Mouse (Mus musculus) CH12.LX (cell line): ENCODE measurements around the gene Arhgef28. TPM values are rescaled to one million over a fixed set of nuclear protein-coding genes. Genes with fewer than 3 reads are reported as not detected.
A peak's percentile ranks its signal among the peaks of the same experiment; 100 is the strongest.

Experiments used
- DNase-seq: peaks from one replicate; pipeline ENCODE4 v3.0.0-alpha.2; 2013; ENCODE audit errors: extremely low read depth
- H3K27ac ChIP-seq: 2 replicates; pipeline ENCODE4 v1.5.1; 2012; ENCODE audit warnings: low read depth, mild to moderate bottlenecking, control low read depth, moderate library complexity; ENCODE audit not compliant: insufficient read depth
- H3K27me3 ChIP-seq: replicated peaks from 2 replicates; pipeline ENCODE3; 2012; ENCODE audit warnings: inconsistent platforms
- H3K36me3 ChIP-seq, 2 experiments: replicated peaks in 1 of 2; 2 replicates each; pipeline versions ENCODE3 to v1.6.1; 2012; ENCODE audit warnings: inconsistent platforms in 1 of 2, low read length in 1 of 2, mild to moderate bottlenecking in 1 of 2, mixed read lengths in 1 of 2, moderate library complexity in 1 of 2; ENCODE audit not compliant: control insufficient read depth in 1 of 2, insufficient read depth in 1 of 2
- H3K4me1 ChIP-seq, 2 experiments: 2 replicates each; pipeline ENCODE4 v1.6.1; 2012; ENCODE audit warnings: inconsistent platforms in 1 of 2, moderate library complexity in 1 of 2; ENCODE audit not compliant: insufficient read depth in 2 of 2, control insufficient read depth in 1 of 2
- H3K4me2 ChIP-seq: 2 replicates; pipeline ENCODE4 v1.6.1; 2012; ENCODE audit warnings: low read depth, mild to moderate bottlenecking, control low read depth; ENCODE audit not compliant: poor library complexity, insufficient read depth, severe bottlenecking
- H3K4me3 ChIP-seq, 3 experiments: fragments of 150-350 bp in 1 of 3; sonication (generic) in 1 of 3; replicated peaks in 1 of 3; 2 replicates each; pipeline versions ENCODE3 to v1.5.1; 2011 to 2012; ENCODE audit warnings: low read depth in 2 of 3, low read length in 2 of 3, mild to moderate bottlenecking in 2 of 3, moderate library complexity in 2 of 3, control low read depth in 1 of 3, improper control_type of control experiment in 1 of 3, inconsistent platforms in 1 of 3, mixed read lengths in 1 of 3; ENCODE audit not compliant: poor library complexity in 1 of 3
- H3K79me2 ChIP-seq: replicated peaks from 2 replicates; pipeline ENCODE4 v1.6.1; 2012; ENCODE audit warnings: mild to moderate bottlenecking, moderate library complexity; ENCODE audit not compliant: control insufficient read depth, poor library complexity, insufficient read depth, severe bottlenecking; ENCODE audit errors: extremely low read depth
- H3K9ac ChIP-seq: 2 replicates; pipeline ENCODE4 v1.6.1; 2012; ENCODE audit warnings: low read depth, mild to moderate bottlenecking, control low read depth, moderate library complexity; ENCODE audit not compliant: insufficient read depth
- H3K9me3 ChIP-seq: replicated peaks from 2 replicates; pipeline ENCODE3; 2012; ENCODE audit warnings: low read length, inconsistent platforms, mixed read lengths
- BHLHE40 ChIP-seq: IDR thresholded peaks from 2 replicates; pipeline ENCODE4 v1.6.1; 2011; ENCODE audit warnings: mild to moderate bottlenecking, low read depth, low read length, improper control_type of control experiment
- CTCF ChIP-seq, 2 experiments: IDR thresholded peaks in 1 of 2; conservative IDR thresholded peaks in 1 of 2; 2 replicates each; pipeline ENCODE4 v1.5.1; 2011 to 2012; ENCODE audit warnings: low read depth in 2 of 2, low read length in 2 of 2, improper control_type of control experiment in 1 of 2, inconsistent platforms in 1 of 2, mild to moderate bottlenecking in 1 of 2, moderate library complexity in 1 of 2
- E2F4 ChIP-seq: IDR thresholded peaks from 2 replicates; pipeline ENCODE4 v1.6.1; 2011; ENCODE audit warnings: low read depth, low read length, improper control_type of control experiment; ENCODE audit not compliant: insufficient replicate concordance
- ELF1 ChIP-seq: IDR thresholded peaks from 2 replicates; pipeline ENCODE4 v1.6.1; 2014; ENCODE audit warnings: low read depth, mild to moderate bottlenecking, inconsistent platforms, low read length, improper control_type of control experiment
- EP300 ChIP-seq: IDR thresholded peaks from 2 replicates; pipeline ENCODE4 v1.6.1; 2011; ENCODE audit warnings: low read length, improper control_type of control experiment
- IRF4 ChIP-seq: IDR thresholded peaks from 2 replicates; pipeline ENCODE4 v1.6.1; 2014; ENCODE audit warnings: low read depth, mild to moderate bottlenecking, inconsistent platforms, low read length, improper control_type of control experiment
- JUN ChIP-seq: IDR thresholded peaks from 2 replicates; pipeline ENCODE4 v1.6.1; 2011; ENCODE audit warnings: low read depth, mild to moderate bottlenecking, low read length, improper control_type of control experiment, moderate library complexity; ENCODE audit not compliant: insufficient read depth
- JUND ChIP-seq: conservative IDR thresholded peaks from 2 replicates; pipeline ENCODE4 v1.6.1; 2011; ENCODE audit warnings: low read depth, low read length, improper control_type of control experiment
- MAFK ChIP-seq: IDR thresholded peaks from 2 replicates; pipeline ENCODE4 v1.6.1; 2011; ENCODE audit warnings: low read length, improper control_type of control experiment; ENCODE audit not compliant: insufficient replicate concordance
- MAX ChIP-seq: IDR thresholded peaks from 2 replicates; pipeline ENCODE4 v1.6.1; 2011; ENCODE audit warnings: low read length, improper control_type of control experiment
- MAZ ChIP-seq: IDR thresholded peaks from 2 replicates; pipeline ENCODE4 v1.6.1; 2012; ENCODE audit warnings: low read depth, mild to moderate bottlenecking, inconsistent platforms, low read length, improper control_type of control experiment, moderate library complexity
- MEF2A ChIP-seq: IDR thresholded peaks from 2 replicates; pipeline ENCODE4 v1.6.1; 2014; ENCODE audit warnings: low read depth, mild to moderate bottlenecking, inconsistent platforms, low read length, improper control_type of control experiment, borderline replicate concordance
- MXI1 ChIP-seq: IDR thresholded peaks from 2 replicates; pipeline ENCODE4 v1.6.1; 2011; ENCODE audit warnings: mild to moderate bottlenecking, low read depth, low read length, improper control_type of control experiment
- NRF1 ChIP-seq: IDR thresholded peaks from 2 replicates; pipeline ENCODE4 v1.6.1; 2014; ENCODE audit warnings: low read depth, mild to moderate bottlenecking, inconsistent platforms, low read length, improper control_type of control experiment, moderate library complexity
- POLR2AphosphoS2 ChIP-seq: IDR thresholded peaks from 2 replicates; pipeline ENCODE4 v1.6.1; 2011; ENCODE audit warnings: low read depth, low read length, improper control_type of control experiment
- RAD21 ChIP-seq: IDR thresholded peaks from 2 replicates; pipeline ENCODE4 v1.6.1; 2011; ENCODE audit warnings: low read depth, mild to moderate bottlenecking, low read length, improper control_type of control experiment, moderate library complexity
- SMC3 ChIP-seq: IDR thresholded peaks from 2 replicates; pipeline ENCODE4 v1.6.1; 2011; ENCODE audit warnings: low read depth, low read length, improper control_type of control experiment
- TBP ChIP-seq: conservative IDR thresholded peaks from 2 replicates; pipeline ENCODE4 v1.6.1; 2011; ENCODE audit warnings: low read depth, low read length, improper control_type of control experiment
- TCF12 ChIP-seq: IDR thresholded peaks from 2 replicates; pipeline ENCODE4 v1.6.1; 2014; ENCODE audit warnings: low read depth, mild to moderate bottlenecking, inconsistent platforms, low read length, improper control_type of control experiment
- UBTF ChIP-seq: IDR thresholded peaks from 2 replicates; pipeline ENCODE4 v1.6.1; 2012; ENCODE audit warnings: low read depth, mild to moderate bottlenecking, inconsistent platforms, low read length, improper control_type of control experiment, moderate library complexity
- USF2 ChIP-seq: conservative IDR thresholded peaks from 2 replicates; pipeline ENCODE4 v1.6.1; 2011; ENCODE audit warnings: low read depth, low read length, improper control_type of control experiment
- ZC3H11A ChIP-seq: IDR thresholded peaks from 2 replicates; pipeline ENCODE4 v1.6.1; 2012; ENCODE audit warnings: low read depth, mild to moderate bottlenecking, inconsistent platforms, low read length, improper control_type of control experiment
- ZNF384 ChIP-seq: IDR thresholded peaks from 2 replicates; pipeline ENCODE4 v1.6.1; 2012; ENCODE audit warnings: low read depth, low read length, improper control_type of control experiment, inconsistent platforms
- dilution Hi-C: fragments of 300-500 bp; cut with MboI; formaldehyde crosslinking; loops from 2 replicates; pipeline ENCODE4 v1.14.3; 2020; ENCODE audit warnings: low sequenced_read_pairs; ENCODE audit not compliant: extremely low pct_unique_long_range_greater_than_20kb, extremely low pct_ligation_motif_present
- in situ Hi-C: fragments of 300-500 bp; cut with MboI; formaldehyde crosslinking; loops from 3 replicates; pipeline ENCODE4 v1.14.3; 2019; ENCODE audit warnings: low sequenced_read_pairs, low pct_ligation_motif_present, low pct_unique_long_range_greater_than_20kb, mixed read lengths
- polyA plus RNA-seq: library from polyadenylated mRNA; unstranded; fragments of >175 nt; gene quantifications from 2 replicates; pipeline ENCODE4 v1.2.1, GENCODE M21; 2012; ENCODE audit warnings: low read depth; ENCODE audit not compliant: insufficient read length
- total RNA-seq, 2 experiments: library from RNA; depleted of rRNA; stranded (reverse); fragments of 300-350 nt in 1 of 2; fragments of >200 nt in 1 of 2; gene quantifications; 2 replicates each; pipeline ENCODE4 v1.2.3; 2012 to 2014

Gene Arhgef28
- total and polyA plus RNA-seq, 3 experiments = 0.07 to 0.24 (median 0.08) TPM

DNA sequence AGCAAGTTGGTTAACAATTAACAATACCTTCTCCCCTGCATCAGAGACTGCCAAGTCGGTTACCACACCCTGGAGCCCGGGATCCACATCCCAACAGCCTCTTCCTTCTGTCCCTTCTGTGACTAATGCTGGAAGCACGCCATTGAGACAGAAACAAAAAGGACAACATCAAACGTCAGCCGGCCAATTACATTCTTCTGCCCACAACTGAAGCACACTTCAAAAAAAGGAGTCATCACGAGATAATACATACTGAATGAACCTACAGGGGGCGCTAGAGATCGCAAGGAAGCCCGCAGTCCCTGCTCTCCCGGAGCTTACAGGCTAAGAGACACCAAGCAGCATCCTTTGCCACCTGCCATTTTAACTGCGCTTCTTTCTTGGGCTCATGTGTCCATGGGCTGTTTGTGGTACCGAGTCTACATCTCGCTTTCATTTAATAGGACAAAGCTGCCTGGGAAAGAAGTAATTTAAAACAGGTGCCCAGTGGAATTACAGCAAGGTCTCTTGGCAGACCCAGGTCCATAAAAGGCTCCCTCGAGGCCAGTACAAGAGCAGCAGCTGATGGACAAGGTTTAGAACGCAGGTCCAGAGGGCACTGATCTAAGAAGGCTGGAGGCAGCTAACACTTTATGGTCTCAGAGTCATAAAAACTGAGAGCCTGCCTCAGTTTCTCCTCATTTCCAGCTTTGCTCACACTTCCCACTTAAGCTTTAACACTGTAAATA is 266.6 kb downstream of the Arhgef28 start:
- H3K27ac ChIP-seq = no peak overlapping the region
- peaks cover 5 to 38% of the 10 kb centered on the region in 2 experiments for H3K4me1 ChIP-seq
- H3K4me3 ChIP-seq = no peak overlapping the region
- in situ Hi-C loops (loop anchor here (5.0 to 25.0 kb wide), 2 partner anchors 302 to 707 kb away; no protein-coding TSS in a partner anchor), dilution Hi-C loops (no loop called here)
- TF ChIP-seq JUND = no peak
- peak in 1 of 2 experiments; percentile 44; a peak in 3 of 4 replicates for TF ChIP-seq CTCF (conservative IDR thresholded peaks at IDR 0.05 in 1 of 2, IDR thresholded peaks at IDR 0.05 in 1 of 2; ENCODE audit: low read depth in 2 of 2, low read length in 2 of 2)
- peak; percentile 54 for DNase-seq
- H3K79me2 ChIP-seq = no peaks in the 10 kb centered on the region
- no peaks in the 10 kb centered on the region for H3K36me3 ChIP-seq
- no peaks in the 10 kb centered on the region for H3K27me3 ChIP-seq
- H3K4me2 ChIP-seq = no peak overlapping the region
- no peaks in the 10 kb centered on the region for H3K9me3 ChIP-seq
- no peak overlapping the region for H3K9ac ChIP-seq

DNA sequence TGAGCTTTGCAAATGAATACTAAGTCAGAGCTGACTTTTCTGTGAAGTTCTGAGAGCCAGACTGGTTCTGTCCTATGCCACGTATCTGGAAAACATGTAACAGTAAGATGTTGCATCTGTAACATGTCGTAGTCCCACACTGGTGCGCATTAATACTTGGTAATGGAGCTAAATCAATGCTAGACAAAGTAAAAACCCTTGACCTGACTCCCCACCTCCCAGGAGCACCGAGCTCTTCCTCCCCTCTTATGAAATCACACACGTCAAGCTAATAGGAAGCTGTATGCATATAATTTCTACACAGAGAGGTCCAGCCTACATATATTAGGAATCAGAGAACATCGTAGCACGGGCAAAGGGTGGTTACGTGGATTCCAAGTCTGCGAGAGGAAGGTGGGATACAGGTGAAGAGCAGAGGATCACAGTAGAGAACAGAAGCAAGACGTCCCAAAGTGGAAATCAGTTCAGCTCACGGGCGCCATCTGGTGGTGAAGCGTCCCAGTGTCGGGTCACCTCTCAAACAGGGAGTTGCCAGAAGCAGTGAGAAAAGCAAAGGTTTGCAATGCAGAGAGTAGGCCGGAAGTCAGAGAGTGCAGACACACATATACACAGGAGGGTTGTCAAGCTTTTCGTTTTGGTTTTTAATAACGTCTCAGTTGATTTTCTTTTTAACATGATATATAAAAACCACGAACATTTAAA is 267.5 kb downstream of the Arhgef28 start:
- Histone ChIP-seq H3K4me2 (peak overlapping the region; percentile 69), H3K4me3 (no peak overlapping the region)
- dilution Hi-C loops = no loop called here

DNA sequence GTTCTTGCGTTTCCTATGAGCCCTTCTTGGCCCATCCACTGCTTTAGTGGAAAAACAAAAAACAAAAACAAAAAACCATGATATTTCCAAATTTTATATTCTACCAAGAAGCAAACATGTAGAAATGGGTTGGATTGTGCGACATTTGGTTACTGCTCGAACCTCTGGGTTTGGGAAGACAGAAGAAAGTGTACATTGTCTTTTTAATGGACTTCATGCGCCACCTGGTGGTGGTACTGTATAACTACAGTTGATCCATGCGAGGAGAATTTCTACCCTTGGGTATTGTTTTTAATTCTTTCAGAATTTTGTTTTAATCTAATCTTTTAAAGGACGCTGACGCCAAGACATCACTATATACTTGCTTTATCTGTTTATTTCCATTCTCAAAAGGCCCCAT is 268.3 kb downstream of the Arhgef28 start:
- dilution Hi-C loops (no loop called here), in situ Hi-C loops (loop anchor here (5.0 to 25.0 kb wide), 2 partner anchors 301 to 706 kb away; no protein-coding TSS in a partner anchor)
- H3K79me2 ChIP-seq = no peaks in the 10 kb centered on the region
- no peak overlapping the region for H3K4me3 ChIP-seq
- DNase-seq = peak; percentile 54
- H3K27me3 ChIP-seq = no peaks in the 10 kb centered on the region
- H3K36me3 ChIP-seq = no peaks in the 10 kb centered on the region
- H3K9me3 ChIP-seq = no peaks in the 10 kb centered on the region
- H3K4me1 ChIP-seq = peaks cover 5 to 38% of the 10 kb centered on the region in 2 experiments
- no peak overlapping the region for H3K9ac ChIP-seq
- no peak overlapping the region for H3K27ac ChIP-seq
- H3K4me2 ChIP-seq = no peak overlapping the region
- TF ChIP-seq CTCF (conservative IDR thresholded peaks at IDR 0.05 in 1 of 2, IDR thresholded peaks at IDR 0.05 in 1 of 2; ENCODE audit: low read depth in 2 of 2, low read length in 2 of 2) (peak; percentile 60 to 86), MAX (no peak), JUND (no peak), BHLHE40 (0 out of 2 replicates have a peak, but pooled peaks have one; percentile 8), MAZ (no peak), TCF12 (no peak), RAD21 (peak; percentile 91), SMC3 (peak; percentile 82), E2F4 (no peak), MEF2A (no peak), USF2 (no peak), JUN (no peak), TBP (no peak), POLR2AphosphoS2 (no peak), ZC3H11A (peak; percentile 50), ZNF384 (no peak), NRF1 (0 out of 2 replicates have a peak, but pooled peaks have one; percentile 14), EP300 (no peak)

More for the DNA sequence above, 267.5 kb downstream of the Arhgef28 start:
- TF ChIP-seq MAZ (no peak), IRF4 (peak; percentile 45), JUND (no peak), SMC3 (peak; percentile 72), RAD21 (peak; percentile 67), UBTF (no peak), ELF1 (peak; percentile 66), MXI1 (0 out of 2 replicates have a peak, but pooled peaks have one; percentile 20), CTCF (conservative IDR thresholded peaks at IDR 0.05 in 1 of 2, IDR thresholded peaks at IDR 0.05 in 1 of 2; ENCODE audit: low read depth in 2 of 2, low read length in 2 of 2) (peak; percentile 62 to 86), MAFK (no peak)
- in situ Hi-C loops = loop anchor here (5.0 to 25.0 kb wide), 2 partner anchors 301 to 706 kb away; no protein-coding TSS in a partner anchor
- peaks cover 5 to 38% of the 10 kb centered on the region in 2 experiments for H3K4me1 ChIP-seq
- H3K27me3 ChIP-seq = no peaks in the 10 kb centered on the region
- no peak overlapping the region for H3K27ac ChIP-seq
- no peaks in the 10 kb centered on the region for H3K36me3 ChIP-seq
- no peak overlapping the region for H3K9ac ChIP-seq
- peak; percentile 91 for DNase-seq
- no peaks in the 10 kb centered on the region for H3K79me2 ChIP-seq
- no peaks in the 10 kb centered on the region for H3K9me3 ChIP-seq
